Mouse (Mus musculus) brain, embryonic 14.5 days (tissue): Measurements from ENCODE around the gene Srrm4.

Source experiments
- CTCF ChIP-seq: fragments of 200-500 bp; IDR thresholded peaks from 2 replicates; pipeline ENCODE4 v1.5.1; 2012; ENCODE audit warnings: inconsistent platforms, mild to moderate bottlenecking, moderate library complexity, borderline replicate concordance; ENCODE audit not compliant: insufficient read depth, insufficient read length; ENCODE audit errors: extremely low read depth
- POLR2A ChIP-seq: fragments of 200-500 bp; IDR thresholded peaks from 2 replicates; pipeline ENCODE4 v1.6.1; 2012; ENCODE audit warnings: mild to moderate bottlenecking, inconsistent platforms, borderline replicate concordance; ENCODE audit not compliant: poor library complexity, insufficient read depth, insufficient read length, severe bottlenecking; ENCODE audit errors: extremely low read depth

DNA sequence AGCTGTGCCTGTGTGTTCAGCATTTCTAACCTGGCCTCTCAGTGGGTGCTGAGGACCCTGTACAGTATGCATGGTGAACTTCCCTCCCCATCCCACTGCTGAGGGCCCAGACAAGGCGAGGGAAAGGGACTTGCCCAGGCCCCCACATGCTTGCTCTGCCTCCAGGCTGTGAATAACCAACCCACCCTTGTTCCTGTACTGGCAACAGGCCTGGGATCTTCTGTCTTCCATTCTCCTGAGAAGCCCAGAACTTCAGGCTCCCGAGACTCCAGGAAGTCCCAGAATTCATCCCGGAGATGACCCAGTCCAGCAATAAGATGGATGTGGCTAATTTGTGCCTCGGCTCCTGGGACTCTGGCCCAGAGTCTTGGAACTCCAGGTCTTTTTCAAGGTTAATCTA is 105.5 kb downstream of the Srrm4 start:
- TF ChIP-seq CTCF (no peak), POLR2A (no peak)
